Mouse (Mus musculus) limb, embryonic 13.5 days (tissue): ENCODE measurements at regions not wholly inside any gene's neighbourhood (a gene's known extent, or its start where the extent isn't known, plus 50 kb on each side); places are given as distances from the start of the nearest gene placed in this dataset. TPM values are rescaled to one million over a fixed set of nuclear protein-coding genes. Genes with fewer than 3 reads are reported as not detected.

ENCODE experiments used
- microRNA-seq: library from miRNA; unstranded; fragments of <30 nt; microRNA quantifications from one replicate; pipeline ENCODE4, GENCODE M21; 2016

Small RNA genes in the stretch of these regions (microRNA-seq; reads per million reads assigned to microRNA genes)
- not detected for gene Gm23061
